Mouse (Mus musculus): ENCODE results near the gene Dlg5. TPM values are rescaled to one million over a fixed set of nuclear protein-coding genes. Genes with fewer than 3 reads are reported as not detected.

Gene Dlg5
- polyA plus RNA-seq, 1 experiment from 2014 or later, result 35.9 TPM

DNA sequence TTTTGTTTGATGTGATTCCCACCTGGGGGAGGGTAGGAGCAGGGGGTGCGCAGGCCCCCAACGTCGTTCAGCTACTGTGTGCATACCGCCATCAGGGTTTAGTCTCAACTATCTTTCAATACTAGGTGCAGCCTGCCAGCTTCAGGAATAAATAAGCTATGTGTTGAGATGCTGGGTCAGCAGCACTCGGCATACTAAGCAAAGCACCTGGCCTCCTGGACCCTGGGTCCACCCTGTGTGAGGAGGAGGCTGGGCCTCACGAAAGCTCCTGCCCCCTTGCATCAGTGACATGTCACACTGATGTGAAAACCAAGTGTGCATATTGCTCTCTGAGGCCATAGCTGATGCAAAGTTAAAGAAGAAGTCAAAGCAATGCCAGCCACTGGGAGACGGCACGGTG is 42.5 kb downstream of the Dlg5 start:
- no peak overlapping the region for H3K4me3 ChIP-seq (ENCODE audit: low read depth, low read length)
- H3K9me3 ChIP-seq (replicated peaks; ENCODE audit: control insufficient read depth, low read length), result no peaks in the 10 kb centered on the region
- H3K27ac ChIP-seq (replicated peaks; ENCODE audit: low read depth, low read length), result no peak overlapping the region
- H3K36me3 ChIP-seq (replicated peaks; ENCODE audit: control insufficient read depth, insufficient read depth, low read depth, low read length), result no peaks in the 10 kb centered on the region; the same call in 1 of the 2 replicates
- 94% methylated on average over 8 of the region's 8 CpGs for WGBS
- H3K4me2 ChIP-seq (ENCODE audit: low read depth, low read length), result no peak overlapping the region
- H3K9ac ChIP-seq (replicated peaks; ENCODE audit: low read length), result no peak overlapping the region
- no peak for ATAC-seq (replicated peaks; ENCODE audit: insufficient number of reproducible peaks, low FRiP score, low TSS enrichment, low read depth)
- no peaks in the 10 kb centered on the region for H3K27me3 ChIP-seq (ENCODE audit: control insufficient read depth, insufficient read depth, low read length)
- H3K4me1 ChIP-seq (ENCODE audit: control insufficient read depth, insufficient read depth, low read length), result no peaks in the 10 kb centered on the region; the same call in 1 of the 2 replicates
- DNase-seq (ENCODE audit: low spot score), result no peak

- Histone ChIP-seq H3K4me1 (ENCODE audit: control insufficient read depth, insufficient read depth, low read length) (no peaks in the 10 kb centered on the region), H3K9ac (replicated peaks; ENCODE audit: low read length) (no peak overlapping the region), H3K36me3 (replicated peaks; ENCODE audit: control insufficient read depth, insufficient read depth, low read depth, low read length) (no peaks in the 10 kb centered on the region; the same call in 1 of the 2 replicates), H3K9me3 (replicated peaks; ENCODE audit: control insufficient read depth, low read length) (no peaks in the 10 kb centered on the region), H3K27ac (replicated peaks; ENCODE audit: low read depth, low read length) (no peak overlapping the region), H3K4me3 (ENCODE audit: low read depth, low read length) (no peak overlapping the region), H3K27me3 (ENCODE audit: control insufficient read depth, insufficient read depth, low read length) (no peaks in the 10 kb centered on the region), H3K4me2 (ENCODE audit: low read depth, low read length) (no peak overlapping the region)
- no peak for DNase-seq (ENCODE audit: low spot score)
- no peak for ATAC-seq (replicated peaks; ENCODE audit: insufficient number of reproducible peaks, low FRiP score, low TSS enrichment, low read depth)
- 89% methylated on average over 2 of the region's 2 CpGs for WGBS
These were observed 44.9 kb downstream of the Dlg5 start for GRCm38 (mm10) chr14:24200771-24201170.

DNA sequence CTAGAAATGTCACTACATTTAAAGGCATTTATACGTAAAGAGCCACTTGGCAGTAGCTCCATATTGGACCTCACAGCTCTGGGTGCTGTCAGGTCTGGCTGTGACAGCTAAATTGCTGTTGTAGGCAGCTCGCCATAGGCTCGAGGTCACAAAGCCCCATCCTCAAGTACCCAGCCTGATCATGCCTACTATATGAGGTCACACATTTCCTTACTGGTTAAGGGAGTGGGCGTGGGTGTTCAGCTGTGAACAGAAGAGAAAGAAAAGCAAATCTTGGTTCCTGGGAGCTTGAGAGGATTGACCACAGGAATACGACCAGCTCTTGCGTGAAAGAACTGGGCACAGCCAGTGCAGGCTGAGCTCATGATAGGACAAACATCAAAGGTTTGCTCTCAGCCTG is 46.0 kb downstream of the Dlg5 start:
- Histone ChIP-seq H3K9ac (replicated peaks; ENCODE audit: low read length) (no peak overlapping the region), H3K27me3 (ENCODE audit: control insufficient read depth, insufficient read depth, low read length) (no peaks in the 10 kb centered on the region), H3K9me3 (replicated peaks; ENCODE audit: control insufficient read depth, low read length) (no peaks in the 10 kb centered on the region), H3K36me3 (replicated peaks; ENCODE audit: control insufficient read depth, insufficient read depth, low read depth, low read length) (no peaks in the 10 kb centered on the region; the same call in 1 of the 2 replicates), H3K27ac (replicated peaks; ENCODE audit: low read depth, low read length) (no peak overlapping the region), H3K4me1 (ENCODE audit: control insufficient read depth, insufficient read depth, low read length) (no peaks in the 10 kb centered on the region), H3K4me3 (ENCODE audit: low read depth, low read length) (no peak overlapping the region), H3K4me2 (ENCODE audit: low read depth, low read length) (no peak overlapping the region)
- DNase-seq (ENCODE audit: low spot score) (no peak), ATAC-seq (replicated peaks; ENCODE audit: insufficient number of reproducible peaks, low FRiP score, low TSS enrichment, low read depth) (no peak)
- 78% methylated on average over 6 of the region's 6 CpGs for WGBS

DNA sequence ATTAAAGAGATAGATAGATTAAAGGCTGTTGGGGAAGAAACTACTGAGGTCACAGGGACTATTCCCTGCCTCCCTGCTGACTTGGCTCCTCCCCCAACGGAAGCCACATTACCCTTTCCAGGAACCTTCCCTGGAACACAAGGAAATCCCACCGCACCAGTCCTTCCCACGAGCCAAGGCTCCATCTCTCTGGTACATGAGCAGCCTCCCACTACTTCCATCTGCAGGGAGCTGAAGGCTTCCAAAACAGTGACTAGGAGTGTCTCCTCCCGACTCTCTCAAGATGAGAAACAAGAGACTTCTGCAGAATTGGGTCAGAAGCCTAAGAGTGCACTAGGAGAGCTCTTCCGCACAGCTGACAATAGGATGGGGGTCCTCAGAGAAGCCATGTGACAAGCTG is 47.9 kb downstream of the Dlg5 start:
- DNase-seq (ENCODE audit: low spot score) (no peak), ATAC-seq (replicated peaks; ENCODE audit: insufficient number of reproducible peaks, low FRiP score, low TSS enrichment, low read depth) (no peak)
- H3K4me2 ChIP-seq (ENCODE audit: low read depth, low read length), result no peak overlapping the region
- no peak overlapping the region for H3K27ac ChIP-seq (replicated peaks; ENCODE audit: low read depth, low read length)
- no peak overlapping the region for H3K9ac ChIP-seq (replicated peaks; ENCODE audit: low read length)
- H3K36me3 ChIP-seq (replicated peaks; ENCODE audit: control insufficient read depth, insufficient read depth, low read depth, low read length), result no peaks in the 10 kb centered on the region; the same call in 1 of the 2 replicates
- WGBS, result 75% methylated on average over 5 of the region's 5 CpGs
- no peaks in the 10 kb centered on the region for H3K4me1 ChIP-seq (ENCODE audit: control insufficient read depth, insufficient read depth, low read length)
- H3K9me3 ChIP-seq (replicated peaks; ENCODE audit: control insufficient read depth, low read length), result no peaks in the 10 kb centered on the region
- no peaks in the 10 kb centered on the region for H3K27me3 ChIP-seq (ENCODE audit: control insufficient read depth, insufficient read depth, low read length)
- H3K4me3 ChIP-seq (ENCODE audit: low read depth, low read length), result no peak overlapping the region

GRCm38 (mm10) chr14:24196947-24197346 is 48.8 kb downstream of the Dlg5 start:
- no peak for ATAC-seq (replicated peaks; ENCODE audit: insufficient number of reproducible peaks, low FRiP score, low TSS enrichment, low read depth)
- H3K9me3 ChIP-seq (replicated peaks; ENCODE audit: control insufficient read depth, low read length), result no peaks in the 10 kb centered on the region
- H3K4me2 ChIP-seq (ENCODE audit: low read depth, low read length), result no peak overlapping the region
- no peaks in the 10 kb centered on the region for H3K4me1 ChIP-seq (ENCODE audit: control insufficient read depth, insufficient read depth, low read length)
- H3K27me3 ChIP-seq (ENCODE audit: control insufficient read depth, insufficient read depth, low read length), result no peaks in the 10 kb centered on the region
- no peak overlapping the region for H3K27ac ChIP-seq (replicated peaks; ENCODE audit: low read depth, low read length)
- WGBS, result 85% methylated on average over 6 of the region's 6 CpGs
- DNase-seq (ENCODE audit: low spot score), result no peak
- no peak overlapping the region for H3K4me3 ChIP-seq (ENCODE audit: low read depth, low read length)
- no peak overlapping the region for H3K9ac ChIP-seq (replicated peaks; ENCODE audit: low read length)
- H3K36me3 ChIP-seq (replicated peaks; ENCODE audit: control insufficient read depth, insufficient read depth, low read depth, low read length), result no peaks in the 10 kb centered on the region; the same call in 1 of the 2 replicates

- H3K27me3 ChIP-seq (ENCODE audit: control insufficient read depth, insufficient read depth, low read length), result no peaks in the 10 kb centered on the region
- 89% methylated on average over 13 of the region's 13 CpGs for WGBS
- H3K9me3 ChIP-seq (replicated peaks; ENCODE audit: control insufficient read depth, low read length), result no peaks in the 10 kb centered on the region
- H3K9ac ChIP-seq (replicated peaks; ENCODE audit: low read length), result no peak overlapping the region
- DNase-seq (ENCODE audit: low spot score) (no peak), ATAC-seq (replicated peaks; ENCODE audit: insufficient number of reproducible peaks, low FRiP score, low TSS enrichment, low read depth) (no peak)
- H3K4me2 ChIP-seq (ENCODE audit: low read depth, low read length), result no peak overlapping the region
- H3K36me3 ChIP-seq (replicated peaks; ENCODE audit: control insufficient read depth, insufficient read depth, low read depth, low read length), result no peaks in the 10 kb centered on the region; the same call in 1 of the 2 replicates
- 0 out of 2 replicates have a peak, but pooled peaks cover 2% of the 10 kb centered on the region for H3K4me1 ChIP-seq (ENCODE audit: control insufficient read depth, insufficient read depth, low read length)
- no peak overlapping the region for H3K4me3 ChIP-seq (ENCODE audit: low read depth, low read length)
- no peak overlapping the region for H3K27ac ChIP-seq (replicated peaks; ENCODE audit: low read depth, low read length)
These were observed 55.6 kb downstream of the Dlg5 start for GRCm38 (mm10) chr14:24190131-24190530.

GRCm38 (mm10) chr14:24189598-24189997 is 56.1 kb downstream of the Dlg5 start:
- Histone ChIP-seq H3K36me3 (replicated peaks; ENCODE audit: control insufficient read depth, insufficient read depth, low read depth, low read length) (no peaks in the 10 kb centered on the region; the same call in 1 of the 2 replicates), H3K27ac (replicated peaks; ENCODE audit: low read depth, low read length) (no peak overlapping the region), H3K9ac (replicated peaks; ENCODE audit: low read length) (no peak overlapping the region), H3K4me3 (ENCODE audit: low read depth, low read length) (no peak overlapping the region), H3K4me2 (ENCODE audit: low read depth, low read length) (no peak overlapping the region), H3K27me3 (ENCODE audit: control insufficient read depth, insufficient read depth, low read length) (no peaks in the 10 kb centered on the region), H3K9me3 (replicated peaks; ENCODE audit: control insufficient read depth, low read length) (no peaks in the 10 kb centered on the region), H3K4me1 (ENCODE audit: control insufficient read depth, insufficient read depth, low read length) (0 out of 2 replicates have a peak, but pooled peaks cover 2% of the 10 kb centered on the region)
- no peak for DNase-seq (ENCODE audit: low spot score)
- no peak for ATAC-seq (replicated peaks; ENCODE audit: insufficient number of reproducible peaks, low FRiP score, low TSS enrichment, low read depth)
- 89% methylated on average over 7 of the region's 7 CpGs for WGBS

- Histone ChIP-seq H3K27ac (replicated peaks; ENCODE audit: low read depth, low read length) (no peak overlapping the region), H3K9me3 (replicated peaks; ENCODE audit: control insufficient read depth, low read length) (no peaks in the 10 kb centered on the region), H3K9ac (replicated peaks; ENCODE audit: low read length) (no peak overlapping the region), H3K36me3 (replicated peaks; ENCODE audit: control insufficient read depth, insufficient read depth, low read depth, low read length) (no peaks in the 10 kb centered on the region; the same call in 1 of the 2 replicates), H3K27me3 (ENCODE audit: control insufficient read depth, insufficient read depth, low read length) (no peaks in the 10 kb centered on the region), H3K4me3 (ENCODE audit: low read depth, low read length) (no peak overlapping the region), H3K4me1 (ENCODE audit: control insufficient read depth, insufficient read depth, low read length) (0 out of 2 replicates have a peak, but pooled peaks cover 2% of the 10 kb centered on the region), H3K4me2 (ENCODE audit: low read depth, low read length) (no peak overlapping the region)
- no peak for DNase-seq (ENCODE audit: low spot score)
- 35% methylated on average over 4 of the region's 4 CpGs for WGBS
- no peak for ATAC-seq (replicated peaks; ENCODE audit: insufficient number of reproducible peaks, low FRiP score, low TSS enrichment, low read depth)
These were observed 60.2 kb downstream of the Dlg5 start for GRCm38 (mm10) chr14:24185514-24185913.

Measured in embryonic facial prominence, embryonic 11.5 days (tissue).